Mouse (Mus musculus) Muller cell, postnatal 12 days (primary cell): ENCODE measurements around the gene Tspan3.

Experiments
- DNase-seq: peaks from one replicate; pipeline ENCODE4 v3.0.0-alpha.2; 2015; ENCODE audit errors: inconsistent ontology term

The Tspan3 gene

DNA sequence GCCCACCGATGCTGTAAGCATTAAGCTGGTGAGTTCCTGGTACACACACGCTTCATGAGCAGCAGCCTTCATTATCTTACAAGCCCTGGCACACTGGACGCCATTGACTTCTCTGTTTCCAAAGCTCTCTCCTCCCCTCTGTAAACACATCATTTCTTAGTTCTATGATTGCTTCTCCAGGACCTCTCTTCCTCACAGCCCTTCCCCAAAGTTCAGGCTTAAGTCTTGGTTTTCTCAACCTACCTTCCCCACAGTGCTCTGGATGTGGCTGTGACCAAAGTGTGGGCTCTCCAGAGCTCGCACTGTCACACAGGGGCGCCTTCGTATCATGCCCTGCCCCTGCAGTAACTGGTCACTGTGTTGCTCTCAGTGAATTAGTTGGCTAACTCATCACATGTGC lies at the start of gene Tspan3:
TSS of gene Tspan3 (minus strand) at position 101 of the 400 bp plus-strand sequence.
- DNase-seq = no peak

- DNase-seq = peak; percentile 92
Measured at GRCm38 (mm10) chr9:56213451-56214291, 48.4 kb upstream of the Tspan3 start.

- DNase-seq = no peak
Measured at GRCm38 (mm10) chr9:56208817-56209216, 43.5 kb upstream of the Tspan3 start.

- DNase-seq = no peak
Measured at GRCm38 (mm10) chr9:56207516-56207915, 42.2 kb upstream of the Tspan3 start.

GRCm38 (mm10) chr9:56207083-56207482 lies 41.8 kb upstream of the Tspan3 start:
- DNase-seq = no peak

GRCm38 (mm10) chr9:56205336-56205735 lies 40.1 kb upstream of the Tspan3 start:
- no peak for DNase-seq

- DNase-seq = no peak
Measured at GRCm38 (mm10) chr9:56204316-56204715, 39.0 kb upstream of the Tspan3 start.

- DNase-seq = peak; percentile 61
Measured at GRCm38 (mm10) chr9:56200645-56201314, 35.5 kb upstream of the Tspan3 start.

DNA sequence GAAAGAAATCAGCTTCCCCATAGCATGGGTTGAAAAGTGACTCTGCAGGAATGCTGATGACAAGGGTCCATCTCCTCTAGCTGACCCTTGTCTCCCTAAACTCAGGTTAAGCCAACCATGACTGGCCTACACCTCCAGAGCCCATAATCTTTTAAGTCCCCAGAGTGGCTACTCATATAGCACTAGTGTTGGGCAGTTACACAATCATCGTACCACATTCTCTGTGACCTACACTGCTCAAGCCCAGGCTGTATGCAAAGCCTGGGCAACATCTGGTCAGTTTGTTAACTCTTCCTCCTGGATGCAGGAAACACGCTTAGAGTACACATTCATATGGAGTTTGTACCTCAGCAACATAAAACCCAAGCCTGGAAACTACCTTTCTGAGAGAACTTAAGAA lies 34.9 kb upstream of the Tspan3 start:
- no peak for DNase-seq

DNA sequence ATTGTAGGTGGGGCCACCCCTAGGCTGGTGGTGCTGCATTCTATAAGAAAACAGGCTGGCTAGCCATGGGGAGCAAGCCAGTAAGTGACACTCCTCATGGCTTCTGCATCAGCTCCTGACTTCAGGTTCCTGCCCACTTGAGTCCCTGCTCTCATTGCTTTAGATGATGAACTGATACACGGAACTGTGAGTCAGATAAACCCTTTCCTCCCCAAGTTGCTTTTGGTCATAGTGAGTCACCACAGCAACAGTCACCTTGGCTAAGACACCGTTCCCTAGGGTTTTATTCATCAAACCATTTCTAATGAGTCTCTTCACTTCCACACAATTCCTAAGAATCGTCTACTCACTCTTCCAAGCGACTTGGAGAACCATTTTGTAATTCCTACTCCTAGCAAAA lies 31.6 kb upstream of the Tspan3 start:
- DNase-seq = no peak

GRCm38 (mm10) chr9:56195193-56195592 lies 29.9 kb upstream of the Tspan3 start:
- no peak for DNase-seq

DNA sequence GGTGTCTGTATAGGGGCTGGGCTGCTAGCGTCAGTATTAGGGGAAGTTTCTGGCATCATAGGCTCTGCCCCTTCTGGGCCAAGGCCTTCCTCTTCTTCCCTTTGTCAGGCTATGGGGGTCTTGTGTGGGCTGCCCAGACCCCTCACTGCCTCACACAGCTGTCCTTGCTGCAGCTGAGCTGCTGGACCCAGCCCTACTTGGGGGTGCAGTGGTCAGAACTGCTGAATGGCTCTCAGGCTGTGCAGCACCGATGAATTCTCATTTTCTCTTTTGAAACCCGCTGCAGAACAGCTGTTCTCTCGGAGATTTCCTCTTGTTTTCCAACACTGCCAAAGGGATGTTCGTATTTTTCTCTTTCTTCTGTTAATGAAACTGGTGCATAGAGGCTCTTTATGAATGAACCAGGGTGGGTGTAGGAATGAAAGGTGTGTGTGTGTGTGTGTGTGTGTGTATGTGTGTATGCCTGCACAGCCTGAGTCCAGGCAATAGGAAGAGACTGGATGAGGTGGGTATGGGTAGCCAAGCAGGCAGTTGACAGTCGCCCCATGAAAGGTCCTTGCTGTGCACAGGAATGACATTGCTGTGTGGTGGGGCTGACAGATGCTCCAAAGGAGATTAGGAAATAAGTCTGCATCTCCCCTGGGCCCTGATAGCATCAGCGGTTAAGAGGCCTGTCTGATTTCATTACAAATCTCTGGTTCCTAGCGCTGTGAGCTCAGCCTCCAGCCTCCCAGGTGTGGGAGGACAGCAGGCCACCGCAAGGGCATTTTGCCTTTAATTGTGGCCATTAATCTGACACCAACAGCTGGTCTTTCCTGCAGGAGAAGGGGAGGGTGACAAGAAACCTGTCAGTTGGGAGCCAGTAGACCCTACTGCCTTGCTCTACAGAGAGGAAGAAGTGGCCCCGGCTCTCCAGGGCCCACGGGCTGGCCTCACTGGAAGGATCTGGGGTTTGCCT lies 26.5 kb upstream of the Tspan3 start:
- DNase-seq = no peak

DNA sequence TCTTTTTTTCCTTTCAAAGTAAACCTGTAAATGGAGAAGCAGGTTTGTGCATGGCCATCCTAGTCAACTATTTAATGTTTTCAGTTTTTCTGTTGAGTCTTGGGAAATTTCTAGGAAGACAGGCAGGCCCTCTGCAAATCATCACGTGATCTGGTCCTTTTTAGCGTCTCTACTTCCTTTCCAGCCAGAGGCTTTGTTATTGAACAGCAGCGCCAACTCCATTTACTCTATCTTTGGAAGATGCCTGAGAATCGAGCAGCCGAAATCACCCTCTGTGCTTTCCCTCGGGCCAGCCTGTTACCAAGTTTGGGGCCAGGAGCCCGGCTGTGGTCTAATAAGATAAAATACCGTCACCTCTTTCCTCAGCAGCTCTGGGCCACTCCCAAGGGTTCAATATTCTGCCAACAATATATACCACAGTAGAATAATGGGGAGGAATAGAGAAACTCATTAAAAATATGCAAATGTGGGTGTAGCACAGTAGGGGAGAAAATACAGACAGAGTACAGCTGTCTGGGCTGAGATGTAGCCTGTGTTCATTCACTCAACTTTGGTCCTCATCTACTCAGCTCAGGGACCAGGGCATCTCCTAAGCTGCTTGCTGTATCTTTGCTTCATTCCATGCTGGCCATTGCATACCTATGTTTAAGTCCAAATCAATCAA lies 15.0 kb upstream of the Tspan3 start:
- peak; percentile 74 for DNase-seq

DNA sequence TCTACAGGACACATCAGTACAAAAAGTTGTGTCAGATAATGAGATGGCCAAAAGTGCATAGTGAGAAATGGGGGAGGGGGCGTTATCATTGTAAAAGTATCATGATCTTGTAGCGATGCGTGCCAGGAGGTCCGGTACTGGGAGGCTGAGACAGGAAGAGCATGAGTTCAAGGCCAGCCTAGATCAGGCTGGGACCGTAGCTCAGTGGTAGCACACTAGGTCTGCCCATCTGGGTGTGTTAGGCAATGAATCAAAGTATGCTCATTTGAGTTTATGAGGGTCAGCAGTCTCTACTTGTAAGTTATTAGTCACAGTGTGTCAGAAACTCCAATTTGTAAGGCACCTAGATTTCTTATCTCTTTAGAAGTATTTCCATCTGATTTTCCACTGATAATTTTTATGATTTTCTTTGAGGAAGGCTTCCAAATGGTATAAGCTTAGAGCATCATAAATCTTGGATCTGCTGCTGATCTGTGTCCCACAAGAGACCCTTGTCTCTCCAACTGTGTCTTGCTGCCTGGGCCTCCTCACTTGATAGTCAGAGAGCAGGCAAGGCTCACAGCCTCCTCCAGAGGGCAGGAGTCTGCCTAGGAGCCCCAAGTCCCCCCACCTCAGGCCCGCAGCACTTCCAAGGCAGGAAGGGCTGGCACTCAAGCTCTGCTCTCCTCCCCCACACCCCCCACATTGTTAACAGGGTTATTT lies 14.3 kb upstream of the Tspan3 start:
- peak; percentile 32 for DNase-seq

DNA sequence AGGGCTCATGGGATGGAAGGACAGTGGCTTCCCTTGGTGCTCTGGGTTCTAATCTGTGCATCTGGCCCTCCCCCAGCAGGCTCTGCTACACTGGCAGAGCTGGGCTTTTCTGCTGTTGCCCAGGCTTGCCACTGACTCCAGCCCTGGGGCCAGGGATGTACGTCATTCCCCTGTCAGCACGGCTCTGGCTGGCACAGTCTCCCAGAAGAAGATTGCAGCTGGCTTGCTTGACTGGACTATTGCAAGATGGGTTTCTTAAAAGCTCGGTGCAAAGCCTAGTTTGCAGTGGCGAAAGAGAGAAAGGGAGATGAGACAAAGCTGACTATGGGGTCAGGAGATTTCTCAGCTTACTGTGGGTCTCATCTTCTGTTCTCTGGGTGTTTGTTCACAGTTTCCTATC lies 12.1 kb upstream of the Tspan3 start:
- no peak for DNase-seq

- no peak for DNase-seq
Measured at GRCm38 (mm10) chr9:56175316-56175715, 10.0 kb upstream of the Tspan3 start.

- peak; percentile 89 for DNase-seq
Measured at GRCm38 (mm10) chr9:56167690-56168089, 2.4 kb upstream of the Tspan3 start.

DNA sequence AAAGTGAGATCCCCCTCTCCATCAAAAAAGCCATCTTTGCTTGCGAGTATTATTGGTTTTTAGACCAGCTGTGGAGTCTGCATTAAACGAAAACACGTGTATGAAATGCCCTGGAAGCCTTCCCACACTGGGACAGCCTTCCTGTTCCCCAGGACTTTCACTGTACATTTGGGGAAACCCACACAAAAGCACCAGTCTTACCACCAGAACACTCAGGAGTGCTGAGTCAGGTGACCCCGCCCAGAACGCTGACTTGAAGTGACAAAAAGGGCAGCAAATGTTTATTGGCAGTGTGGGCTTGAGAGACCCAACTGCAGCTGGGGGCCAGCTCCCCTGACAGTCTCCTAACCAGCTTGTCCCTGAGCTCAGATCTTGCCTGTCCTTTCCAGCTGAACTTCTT lies 884 bp upstream of the Tspan3 start:
- DNase-seq = no peak

GRCm38 (mm10) chr9:56160341-56161141 lies 4.7 kb downstream of the Tspan3 start:
- peak; percentile 92 for DNase-seq

DNA sequence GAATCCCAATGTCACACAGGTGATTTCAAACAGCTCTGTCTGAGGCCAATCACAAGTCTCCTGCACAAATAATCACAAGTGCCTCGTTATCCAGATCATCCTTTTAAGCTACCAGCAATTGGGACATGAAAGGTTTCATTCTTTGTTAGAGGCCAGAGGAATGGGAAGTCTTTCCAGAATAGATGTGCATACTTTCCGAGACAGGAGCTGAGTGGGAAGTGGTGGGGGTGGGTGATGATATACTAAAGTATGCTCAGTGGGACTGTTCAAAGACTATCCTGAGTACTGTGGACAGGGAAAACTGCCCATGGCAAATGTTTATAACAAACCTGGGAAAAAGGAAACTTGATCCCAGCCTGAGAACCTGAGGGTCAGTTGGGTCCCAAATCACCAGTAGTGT lies 5.8 kb downstream of the Tspan3 start:
- peak; percentile 77 for DNase-seq
